Mouse (Mus musculus) spleen, adult 18-20 months (tissue): Measurements from ENCODE around the gene Pkp4.

Experiments used
- DNase-seq, 2 experiments: peaks; one replicate each; pipeline ENCODE4 v3.0.0; 2022; ENCODE audit warnings: mixed read lengths in 2 of 2

Gene Pkp4

GRCm38 (mm10) chr2:59184107-59185064 is 23.7 kb downstream of the Pkp4 start:
- no peak for DNase-seq

- DNase-seq = no peak
Measured at GRCm38 (mm10) chr2:59186122-59186521, 25.5 kb downstream of the Pkp4 start.

GRCm38 (mm10) chr2:59186966-59187365 is 26.3 kb downstream of the Pkp4 start:
- DNase-seq = no peak

- DNase-seq = no peak
Measured at GRCm38 (mm10) chr2:59188306-59188705, 27.7 kb downstream of the Pkp4 start.

- DNase-seq = no peak
Measured at GRCm38 (mm10) chr2:59189661-59190185, 29.1 kb downstream of the Pkp4 start.

GRCm38 (mm10) chr2:59190186-59190585 is 29.5 kb downstream of the Pkp4 start:
- DNase-seq = no peak

- DNase-seq = no peak
Measured at GRCm38 (mm10) chr2:59191466-59191865, 30.8 kb downstream of the Pkp4 start.

- DNase-seq = no peak
Measured at GRCm38 (mm10) chr2:59193117-59193516, 32.5 kb downstream of the Pkp4 start.

GRCm38 (mm10) chr2:59197156-59197555 is 36.5 kb downstream of the Pkp4 start:
- DNase-seq = no peak

- no peak for DNase-seq
Measured at GRCm38 (mm10) chr2:59199476-59199976, 38.9 kb downstream of the Pkp4 start.

- no peak for DNase-seq
Measured at GRCm38 (mm10) chr2:59200511-59200910, 39.9 kb downstream of the Pkp4 start.

GRCm38 (mm10) chr2:59202930-59203329 is 42.3 kb downstream of the Pkp4 start:
- DNase-seq = no peak

- DNase-seq = no peak
Measured at GRCm38 (mm10) chr2:59203627-59204425, 43.2 kb downstream of the Pkp4 start.

- DNase-seq = no peak
Measured at GRCm38 (mm10) chr2:59205092-59205491, 44.4 kb downstream of the Pkp4 start.

GRCm38 (mm10) chr2:59206190-59206589 is 45.5 kb downstream of the Pkp4 start:
- no peak for DNase-seq

- DNase-seq = no peak
Measured at GRCm38 (mm10) chr2:59207240-59207639, 46.6 kb downstream of the Pkp4 start.

GRCm38 (mm10) chr2:59207725-59208124 is 47.1 kb downstream of the Pkp4 start:
- DNase-seq = no peak

- DNase-seq = no peak
Measured at GRCm38 (mm10) chr2:59208276-59208675, 47.6 kb downstream of the Pkp4 start.

- DNase-seq = no peak
Measured at GRCm38 (mm10) chr2:59211051-59211450, 50.4 kb downstream of the Pkp4 start.

GRCm38 (mm10) chr2:59212430-59212829 is 51.8 kb downstream of the Pkp4 start:
- DNase-seq = no peak

GRCm38 (mm10) chr2:59212846-59213245 is 52.2 kb downstream of the Pkp4 start:
- DNase-seq = no peak

- no peak for DNase-seq
Measured at GRCm38 (mm10) chr2:59217931-59218330, 57.3 kb downstream of the Pkp4 start.
